Mouse (Mus musculus) ES-Bruce4 (cell line): ENCODE measurements around the gene Reg4.

Source experiments
- CTCF ChIP-seq: IDR thresholded peaks from one replicate; pipeline ENCODE4 v1.8.1; 2011; ENCODE audit warnings: low read depth, low read length
- EP300 ChIP-seq: IDR thresholded peaks from 2 replicates; pipeline ENCODE4 v1.6.1; 2011; ENCODE audit warnings: low read depth, low read length; ENCODE audit not compliant: insufficient read depth

- TF ChIP-seq CTCF (no peak), EP300 (no peak)
These were observed 37.4 kb downstream of the Reg4 start for GRCm38 (mm10) chr3:98259271-98259751.
